9 mouse cellular contexts compared by ENCODE assay signal in genomic region chr7:92967381-92968127, GRCm38 (mm10).
A peak's percentile ranks its signal among the peaks of the same experiment; 100 is the strongest.
DNase-seq lines count a peak whose midpoint lies in the region; ATAC-seq and TF ChIP-seq lines count a peak whose summit lies in the region.
"Had no signal": no experiment of that assay in that cellular context is flagged by ENCODE, and none has a peak within 500 bp of the region (broad histone marks: within the 10 kb centered on the region; RNA-seq: fewer than 3 reads in every experiment).

No protein-coding gene starts in this region.

- H3K27ac ChIP-seq in intestine, postnatal 0 days (ENCODE audit: low read depth, low read length) = no peak overlapping the region
- H3K27ac ChIP-seq in intestine, embryonic 15.5 days = no peak overlapping the region
- no peak overlapping the region for H3K27ac ChIP-seq in forebrain, postnatal 0 days (ENCODE audit: low read depth, low read length)
- no peak overlapping the region for H3K27ac ChIP-seq in stomach, postnatal 0 days (replicated peaks)
- H3K27ac ChIP-seq: heart, embryonic 15.5 days had no signal

- TF ChIP-seq EP300 in stomach, postnatal 0 days (optimal IDR thresholded peaks at IDR 0.05) = no peak

- no peak overlapping the region for H3K9ac ChIP-seq in intestine, postnatal 0 days (ENCODE audit: low read depth, low read length)
- no peak overlapping the region for H3K9ac ChIP-seq in intestine, embryonic 15.5 days
- H3K9ac ChIP-seq in forebrain, postnatal 0 days = no peak overlapping the region
- H3K9ac ChIP-seq in stomach, postnatal 0 days (ENCODE audit: low read length) = no peak overlapping the region
- H3K9ac ChIP-seq: heart, embryonic 15.5 days had no signal

- no peaks in the 10 kb centered on the region for H3K9me3 ChIP-seq in intestine, postnatal 0 days (ENCODE audit: control insufficient read depth)
- no peaks in the 10 kb centered on the region for H3K9me3 ChIP-seq in intestine, embryonic 15.5 days
- no peaks in the 10 kb centered on the region for H3K9me3 ChIP-seq in forebrain, postnatal 0 days (ENCODE audit: low read length)
- H3K9me3 ChIP-seq in stomach, postnatal 0 days (ENCODE audit: control insufficient read depth, low read length) = no peaks in the 10 kb centered on the region
- H3K9me3 ChIP-seq: heart, embryonic 15.5 days had no signal

- 69% methylated on average over 10 of the region's 10 CpGs for WGBS in intestine, postnatal 0 days
- WGBS in intestine, embryonic 15.5 days = 71% methylated on average over 10 of the region's 10 CpGs
- WGBS in forebrain, postnatal 0 days = 60% methylated on average over 10 of the region's 10 CpGs
- 69% methylated on average over 10 of the region's 10 CpGs for WGBS in stomach, postnatal 0 days

- H3K36me3 ChIP-seq in intestine, postnatal 0 days (ENCODE audit: control insufficient read depth, insufficient read depth) = no peaks in the 10 kb centered on the region
- no peaks in the 10 kb centered on the region for H3K36me3 ChIP-seq in intestine, embryonic 15.5 days
- H3K36me3 ChIP-seq in forebrain, postnatal 0 days (ENCODE audit: insufficient read depth) = no peaks in the 10 kb centered on the region
- H3K36me3 ChIP-seq in stomach, postnatal 0 days (ENCODE audit: control insufficient read depth, insufficient read depth, low read length) = no peaks in the 10 kb centered on the region
- H3K36me3 ChIP-seq: heart, embryonic 15.5 days had no signal

- H3K4me2 ChIP-seq in intestine, postnatal 0 days (replicated peaks; ENCODE audit: low read depth) = no peak overlapping the region
- no peak overlapping the region for H3K4me2 ChIP-seq in intestine, embryonic 15.5 days (replicated peaks)
- H3K4me2 ChIP-seq in forebrain, postnatal 0 days (ENCODE audit: low read depth) = no peak overlapping the region
- H3K4me2 ChIP-seq in stomach, postnatal 0 days (replicated peaks; ENCODE audit: low read depth) = no peak overlapping the region
- H3K4me2 ChIP-seq: heart, embryonic 15.5 days had no signal

- TF ChIP-seq CTCF in intestine, postnatal 0 days (IDR thresholded peaks at IDR 0.05; ENCODE audit: low read depth) = peak; percentile 71
- peak; percentile 79 for TF ChIP-seq CTCF in forebrain, postnatal 0 days (IDR thresholded peaks at IDR 0.05; ENCODE audit: low read depth)
- TF ChIP-seq CTCF in stomach, postnatal 0 days (IDR thresholded peaks at IDR 0.05; ENCODE audit: low read depth) = peak; percentile 76

- ATAC-seq in intestine, postnatal 0 days = no peak
- no peak for ATAC-seq in intestine, embryonic 15.5 days
- peak; percentile 87 for ATAC-seq in forebrain, postnatal 0 days
- ATAC-seq in megakaryocyte, adult 5-6 weeks (ENCODE audit: poor library complexity, severe bottlenecking) = peak; percentile 84
- ATAC-seq in stomach, postnatal 0 days (ENCODE audit: low FRiP score, low TSS enrichment) = no peak

- no peaks in the 10 kb centered on the region for H3K4me1 ChIP-seq in intestine, postnatal 0 days (replicated peaks; ENCODE audit: control insufficient read depth, insufficient read depth, low read length)
- H3K4me1 ChIP-seq in intestine, embryonic 15.5 days (replicated peaks) = no peaks in the 10 kb centered on the region
- no peaks in the 10 kb centered on the region for H3K4me1 ChIP-seq in forebrain, postnatal 0 days (ENCODE audit: insufficient read depth)
- no peaks in the 10 kb centered on the region for H3K4me1 ChIP-seq in stomach, postnatal 0 days (replicated peaks; ENCODE audit: control insufficient read depth, insufficient read depth)
- H3K4me1 ChIP-seq: heart, embryonic 15.5 days had no signal

- H3K4me3 ChIP-seq in intestine, postnatal 0 days (ENCODE audit: low read depth, low read length) = no peak overlapping the region
- no peak overlapping the region for H3K4me3 ChIP-seq in intestine, embryonic 15.5 days (replicated peaks)
- H3K4me3 ChIP-seq in forebrain, postnatal 0 days (ENCODE audit: low read depth, low read length) = no peak overlapping the region
- no peak overlapping the region for H3K4me3 ChIP-seq in stomach, postnatal 0 days (ENCODE audit: low read depth, low read length)
- H3K4me3 ChIP-seq: heart, embryonic 15.5 days had no signal

- peak; percentile 43 to 50 for DNase-seq in cerebellum, adult 18-20 months
- peak; percentile 67 for DNase-seq in forebrain, postnatal 0 days
- DNase-seq in layer of hippocampus, adult 11-12 months (ENCODE audit: low spot score) = peak; percentile 60
- DNase-seq in stomach, postnatal 0 days (ENCODE audit: low spot score) = no peak
- DNase-seq in spleen, postnatal 14 days (ENCODE audit: low spot score in 2 of 2) = no peak

- H3K27me3 ChIP-seq in intestine, postnatal 0 days (replicated peaks; ENCODE audit: control insufficient read depth, insufficient read depth, low read length) = no peaks in the 10 kb centered on the region
- H3K27me3 ChIP-seq in intestine, embryonic 15.5 days (replicated peaks) = no peaks in the 10 kb centered on the region
- no peaks in the 10 kb centered on the region for H3K27me3 ChIP-seq in forebrain, postnatal 0 days (ENCODE audit: insufficient read depth, low read length)
- no peaks in the 10 kb centered on the region for H3K27me3 ChIP-seq in stomach, postnatal 0 days (ENCODE audit: control insufficient read depth, insufficient read depth, low read length)

Comparison
In these comparisons a context has a peak if more than half of its experiments do, and no peak if none do; other contexts are left out.
1. ATAC-seq: peak in forebrain, postnatal 0 days (single experiment) and megakaryocyte, adult 5-6 weeks (single experiment); none in intestine, postnatal 0 days (single experiment), intestine, embryonic 15.5 days (single experiment) and stomach, postnatal 0 days (single experiment).
2. DNase-seq: peak in cerebellum, adult 18-20 months (2 of 2), forebrain, postnatal 0 days (single experiment) and layer of hippocampus, adult 11-12 months (single experiment); none in stomach, postnatal 0 days (single experiment) and spleen, postnatal 14 days (0 of 2).
3. Peak in every context shown above with its lines, with median percentiles within 50 percentile points of each other: CTCF ChIP-seq.